Mouse (Mus musculus) granulocyte monocyte progenitor cell, adult 5-6 weeks (primary cell): Measurements from ENCODE around the gene Ppp1r1c. TPM values are rescaled to one million over a fixed set of nuclear protein-coding genes. Genes with fewer than 3 reads are reported as not detected.
A peak's percentile ranks its signal among the peaks of the same experiment; 100 is the strongest.

Experiments
- ATAC-seq: replicated peaks from 2 replicates; pipeline ENCODE4 v1.8.0; 2016; ENCODE audit warnings: mild to moderate bottlenecking, moderate TSS enrichment, inconsistent platforms; ENCODE audit not compliant: poor library complexity, severe bottlenecking
- total RNA-seq, 2 experiments: library from RNA; stranded (forward) in 1 of 2; stranded (reverse) in 1 of 2; fragments of 200-712, 200-1000 nt in 1 of 2; fragments of >200 nt in 1 of 2; fragmentation: Nextera tagmentation in 1 of 2; gene quantifications; 2 replicates each; pipeline ENCODE4 v1.2.3; 2014 to 2017

Gene Ppp1r1c
- total RNA-seq (2014; fragmentation: Nextera tagmentation) (not detected in 2 replicates), total RNA-seq (2017) (not detected in 2 replicates)

DNA sequence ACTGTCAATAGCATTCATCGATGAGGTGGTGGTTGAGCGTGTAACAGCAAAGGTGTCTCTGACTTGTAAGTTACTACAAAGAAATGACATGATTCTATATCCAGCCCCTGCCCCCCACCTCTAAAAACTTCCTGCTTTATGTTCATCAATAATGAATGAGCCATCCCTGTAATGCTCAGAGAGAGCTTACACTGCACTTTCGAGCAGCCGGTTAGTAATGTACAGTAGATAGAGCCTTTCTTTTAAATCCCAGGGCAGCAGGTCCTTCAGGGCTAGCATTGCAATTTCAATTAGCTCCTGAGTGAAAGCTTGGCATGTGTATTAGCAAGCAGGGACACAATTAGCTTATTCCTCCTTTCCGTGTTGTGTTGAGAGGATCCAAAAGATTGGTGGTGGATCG, at the start of gene Ppp1r1c:
Gene Ppp1r1c (plus strand): TSS at position 206 of the 400 bp plus-strand sequence.
- ATAC-seq: no peak

DNA sequence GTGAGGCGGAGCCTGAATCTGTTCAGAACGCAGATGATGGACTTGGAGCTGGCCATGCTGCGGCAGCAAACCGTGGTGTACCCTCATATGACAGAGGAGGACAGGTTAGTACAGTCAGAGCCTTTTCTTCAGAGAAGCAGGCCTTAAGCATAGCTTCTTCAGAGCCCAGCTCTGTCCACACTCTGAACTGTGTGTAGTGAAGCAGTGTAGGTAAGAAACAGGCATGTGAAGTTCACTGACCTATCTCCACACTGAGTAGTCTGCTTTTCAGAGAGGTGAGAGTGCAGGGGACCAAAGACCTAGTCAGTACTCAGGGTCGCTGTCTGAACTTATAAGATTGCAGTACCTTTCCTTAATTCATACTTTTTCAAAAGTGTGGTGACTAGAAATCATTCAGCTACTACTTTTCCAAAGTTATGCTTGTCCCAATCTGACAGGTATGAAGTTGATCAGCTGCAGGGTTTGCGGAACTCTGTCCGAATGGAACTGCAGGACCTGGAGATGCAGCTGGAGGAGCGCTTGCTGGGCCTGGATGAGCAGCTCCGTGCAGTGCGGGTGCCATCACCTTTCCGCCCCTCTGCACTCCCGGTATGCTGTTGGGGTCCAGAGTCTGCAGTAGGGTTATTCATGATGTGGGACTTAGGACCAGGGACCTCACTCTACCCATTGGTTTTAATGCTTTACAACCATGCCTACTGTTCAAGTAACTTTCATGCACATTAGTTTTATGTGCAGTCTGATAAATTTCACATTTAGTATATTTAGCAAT, 47.0 kb upstream of the Ppp1r1c start:
- ATAC-seq: no peak

DNA sequence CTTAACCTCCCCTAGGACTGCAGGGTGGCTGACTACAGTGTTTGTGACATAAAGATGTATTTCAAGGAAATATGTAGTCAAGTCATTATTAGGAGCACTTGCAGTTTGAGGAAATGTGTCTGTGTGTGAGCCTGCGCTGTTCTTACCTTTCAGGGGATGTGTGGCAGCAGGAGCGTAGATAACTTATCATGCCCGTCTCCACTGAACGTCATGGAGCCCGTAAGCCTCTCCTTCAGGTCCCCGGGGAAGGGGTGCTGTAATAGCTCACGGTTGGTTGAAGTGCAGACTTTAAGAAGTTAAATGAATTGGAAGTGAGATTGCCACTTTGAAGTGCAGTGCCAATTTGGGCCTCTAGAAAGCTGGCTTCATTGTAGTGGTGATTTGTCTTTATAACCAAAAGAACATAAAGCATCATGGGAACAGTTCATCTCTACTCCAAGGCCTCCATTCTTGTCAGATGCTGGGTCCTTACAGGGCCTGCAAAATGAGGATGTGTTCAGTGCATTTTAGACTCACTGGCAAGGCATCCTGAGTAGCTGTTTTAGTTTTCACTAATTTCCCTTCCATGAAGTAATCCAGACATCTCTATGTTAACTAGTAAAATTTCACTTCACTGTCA, 46.0 kb upstream of the Ppp1r1c start:
- no peak for ATAC-seq

GRCm38 (mm10) chr2:79664532-79665286, 42.9 kb upstream of the Ppp1r1c start:
- no peak for ATAC-seq

- ATAC-seq: no peak
Observed at GRCm38 (mm10) chr2:79665492-79665891, 42.1 kb upstream of the Ppp1r1c start.

DNA sequence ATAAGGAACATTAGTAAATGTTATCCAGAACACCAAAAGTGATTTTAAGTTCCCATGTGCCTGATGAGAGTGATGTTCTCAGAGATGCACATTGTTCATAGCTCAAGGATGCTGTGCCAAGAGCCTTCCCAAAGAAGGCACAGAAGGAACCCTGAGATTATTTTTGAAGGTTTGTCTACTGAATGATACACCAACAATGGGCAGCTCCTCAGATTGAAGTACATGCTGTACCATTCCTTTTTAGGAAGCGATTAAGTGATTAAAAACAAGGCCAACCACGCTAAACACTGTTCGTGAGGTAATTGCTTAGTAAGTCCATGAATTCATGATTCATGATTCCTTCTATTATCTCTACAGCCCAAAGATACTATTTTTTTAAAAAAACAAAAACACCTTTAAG, 32.3 kb upstream of the Ppp1r1c start:
- no peak for ATAC-seq

GRCm38 (mm10) chr2:79677663-79678257, 29.8 kb upstream of the Ppp1r1c start:
- ATAC-seq: peak; percentile 37

DNA sequence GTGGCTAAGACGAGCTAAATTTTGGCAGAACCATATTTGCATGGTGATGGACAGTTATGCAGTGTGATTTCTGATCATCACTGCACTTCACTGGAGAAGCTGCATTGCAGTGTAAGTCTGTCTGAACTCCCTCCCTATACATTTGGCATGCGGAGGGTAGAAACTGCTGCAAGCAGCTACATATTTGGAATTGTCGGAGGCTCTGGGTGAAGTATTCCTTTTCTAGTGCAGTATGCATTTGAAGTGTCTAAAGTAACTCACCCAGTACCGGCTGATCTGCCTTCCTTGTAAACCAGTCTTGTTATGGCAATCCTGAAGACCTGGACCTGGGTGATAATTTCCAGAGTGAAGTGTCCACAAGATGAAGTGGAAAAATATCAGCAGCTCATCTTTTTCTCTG, 25.9 kb upstream of the Ppp1r1c start:
- ATAC-seq: no peak

- ATAC-seq: no peak
Observed at GRCm38 (mm10) chr2:79683258-79683657, 24.3 kb upstream of the Ppp1r1c start.

DNA sequence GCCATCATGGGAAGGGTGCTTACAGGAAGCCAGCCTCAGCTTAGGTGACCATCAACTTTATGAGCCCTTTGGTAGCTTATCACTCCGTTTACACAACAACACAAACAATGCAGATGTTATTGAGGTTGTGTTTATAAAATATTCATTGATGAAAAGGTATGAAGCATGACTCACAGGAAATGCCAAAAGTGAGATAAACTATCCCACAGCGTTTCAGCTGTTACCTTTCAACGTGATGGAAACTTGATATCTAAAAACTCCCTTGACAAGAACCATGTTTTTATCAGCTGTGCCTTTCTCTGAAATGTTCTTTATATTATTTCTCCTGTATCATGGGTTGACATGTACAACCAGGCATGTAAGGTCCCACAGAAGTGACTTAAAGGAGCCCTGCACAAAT, 16.7 kb upstream of the Ppp1r1c start:
- no peak for ATAC-seq

- no peak for ATAC-seq
Observed at GRCm38 (mm10) chr2:79695190-79695589, 12.4 kb upstream of the Ppp1r1c start.

- ATAC-seq: peak; percentile 83
Observed at GRCm38 (mm10) chr2:79695939-79696338, 11.6 kb upstream of the Ppp1r1c start.

DNA sequence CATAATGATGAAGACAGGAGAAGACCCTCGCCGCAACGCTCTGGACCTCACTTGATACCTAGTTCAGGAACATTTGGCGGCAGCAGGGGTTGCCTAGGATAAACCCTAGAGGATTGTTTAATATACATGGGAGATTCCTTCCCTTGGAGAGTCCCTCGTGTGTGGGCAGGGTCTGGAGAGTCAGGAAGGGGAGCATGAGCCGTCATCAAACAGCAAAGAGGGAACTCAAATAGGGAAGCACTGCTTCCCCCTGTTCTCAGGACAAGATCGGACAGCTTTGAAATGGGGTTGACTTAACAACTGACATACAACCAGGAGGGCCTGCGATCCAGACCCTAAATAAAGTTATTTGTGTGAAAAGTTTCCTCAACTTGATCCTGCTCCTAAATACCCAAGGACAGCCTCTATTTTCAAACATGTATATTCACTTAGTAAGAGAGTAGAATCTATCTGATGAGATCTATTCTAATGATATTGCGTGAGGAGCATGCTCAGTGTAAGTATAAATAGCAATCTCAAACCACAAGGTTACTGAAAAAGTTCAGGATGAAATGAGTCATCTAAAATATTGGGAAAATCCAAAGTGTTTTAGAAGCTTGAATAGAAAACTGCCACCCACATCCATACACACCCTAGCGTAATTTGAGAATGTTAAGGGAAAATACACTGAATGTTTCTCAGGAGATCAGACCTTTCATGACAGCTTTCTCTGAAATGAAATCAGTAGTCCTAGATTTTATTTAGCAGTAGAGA, 10.9 kb upstream of the Ppp1r1c start:
- ATAC-seq: peak; percentile 85

DNA sequence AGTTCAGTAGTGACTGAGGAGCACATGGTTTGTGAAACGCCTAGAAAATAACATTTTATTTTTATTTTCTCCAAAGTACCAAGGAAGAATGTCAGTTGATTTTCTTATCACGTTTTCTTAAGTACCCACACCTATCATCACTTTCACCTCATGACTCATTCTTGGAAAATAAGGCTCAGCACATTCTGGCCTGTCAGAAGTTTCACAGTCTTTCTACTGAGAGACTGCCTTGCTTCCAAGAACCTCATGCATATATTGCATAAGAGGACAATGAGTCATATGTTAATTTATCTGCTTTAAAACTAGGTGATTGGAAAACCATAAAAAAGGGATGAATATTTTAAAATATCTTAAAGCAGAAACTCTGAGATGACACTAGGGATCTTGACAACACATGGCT, 9.4 kb upstream of the Ppp1r1c start:
- ATAC-seq: peak; percentile 72

DNA sequence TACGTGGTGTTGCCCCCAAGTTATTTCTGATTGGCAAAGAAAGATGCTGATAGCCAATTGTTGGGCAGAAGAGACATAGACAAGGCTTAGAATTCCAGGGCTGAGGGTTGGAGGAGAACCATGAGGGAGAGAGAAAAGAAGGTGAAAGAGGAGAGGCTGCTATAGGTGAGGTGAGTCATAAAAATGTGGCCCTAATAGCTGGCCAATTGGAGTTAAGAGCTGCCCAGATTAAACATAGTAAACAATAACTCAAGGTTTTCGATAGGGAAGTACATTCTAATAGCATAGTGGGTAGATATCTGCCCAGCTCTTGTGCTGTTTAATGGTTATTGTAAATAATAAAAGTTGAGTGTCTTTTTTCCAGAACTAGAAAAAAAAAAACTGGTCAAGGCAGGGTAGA, 2.8 kb upstream of the Ppp1r1c start:
- ATAC-seq: no peak

GRCm38 (mm10) chr2:79713662-79714091, 6.1 kb downstream of the Ppp1r1c start:
- ATAC-seq: peak; percentile 94

GRCm38 (mm10) chr2:79714745-79715144, 7.2 kb downstream of the Ppp1r1c start:
- ATAC-seq: no peak

DNA sequence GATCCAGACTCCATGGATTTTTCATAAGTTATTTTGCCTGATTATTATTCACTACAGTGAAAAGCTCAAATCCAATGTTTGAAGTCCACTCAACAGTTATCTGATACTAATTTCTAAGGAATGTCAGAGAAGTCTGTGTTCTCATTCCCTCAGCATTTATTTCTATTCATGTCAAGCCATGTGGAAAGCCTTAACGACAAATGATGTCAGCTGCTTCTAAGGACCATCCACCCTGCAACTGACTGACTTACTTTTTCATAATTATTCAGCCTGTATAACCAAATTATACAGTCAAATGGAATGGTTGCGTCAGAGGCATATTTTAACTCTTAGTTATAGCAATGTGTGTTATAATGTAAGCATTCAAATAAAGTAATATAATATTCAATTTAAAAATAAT, 8.3 kb downstream of the Ppp1r1c start:
- no peak for ATAC-seq

- no peak for ATAC-seq
Observed at GRCm38 (mm10) chr2:79717846-79718245, 10.3 kb downstream of the Ppp1r1c start.

DNA sequence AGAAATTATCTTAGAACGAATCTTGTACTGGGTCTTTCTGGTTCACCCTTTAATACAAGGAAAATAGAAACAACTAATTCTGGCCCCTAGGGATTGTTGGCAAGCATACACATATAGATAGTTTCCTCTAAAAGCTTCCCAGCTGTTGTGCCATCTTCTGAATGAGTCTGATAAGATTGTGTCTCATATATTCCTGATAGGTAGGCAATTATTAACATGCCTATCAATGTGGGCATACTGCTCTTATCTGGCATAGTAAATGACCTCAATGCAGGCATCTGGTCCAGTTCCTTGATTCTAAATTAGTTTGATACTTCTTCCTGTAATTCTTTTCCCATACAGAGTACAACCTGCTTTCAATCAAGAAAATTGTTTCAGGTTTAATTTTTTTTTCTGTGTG, 14.8 kb downstream of the Ppp1r1c start:
- no peak for ATAC-seq
